Mouse (Mus musculus): Measurements from ENCODE around the gene Gm45021. TPM values are rescaled to one million over a fixed set of nuclear protein-coding genes. Genes with fewer than 3 reads are reported as not detected.

Gm45021 gene
- total and polyA plus RNA-seq, 3 experiments, result not detected

- ATAC-seq (ENCODE audit: extremely low read depth, insufficient number of reproducible peaks, low FRiP score, poor library complexity, severe bottlenecking) (no peak), DNase-seq (ENCODE audit: low spot score) (no peak)
- Histone ChIP-seq H3K27me3 (ENCODE audit: insufficient read depth, low read length) (no peaks in the 10 kb centered on the region), H3K9me3 (replicated peaks) (no peaks in the 10 kb centered on the region; the same call in 1 of the 2 replicates), H3K4me3 (ENCODE audit: low read depth, low read length) (no peak overlapping the region), H3K4me1 (ENCODE audit: insufficient read depth, low read depth, low read length) (no peaks in the 10 kb centered on the region), H3K36me3 (replicated peaks) (no peaks in the 10 kb centered on the region)
- TF ChIP-seq GATA2 (IDR thresholded peaks at IDR 0.05; ENCODE audit: borderline replicate concordance, low read depth, low read length) (no peak), CTCF (IDR thresholded peaks at IDR 0.05; ENCODE audit: low read depth, low read length) (no peak), TAL1 (conservative IDR thresholded peaks at IDR 0.05; ENCODE audit: low read depth, low read length) (no peak), POLR2AphosphoS5 (IDR thresholded peaks at IDR 0.05; ENCODE audit: insufficient replicate concordance, low read depth, low read length) (no peak), GATA1 (IDR thresholded peaks at IDR 0.05; ENCODE audit: borderline replicate concordance, low read length) (no peak)
Measured at GRCm38 (mm10) chr6:48602080-48602741, 12.8 kb downstream of the Gm45021 start.

GRCm38 (mm10) chr6:48608124-48608523 is 18.7 kb downstream of the Gm45021 start:
- Histone ChIP-seq H3K36me3 (replicated peaks) (no peaks in the 10 kb centered on the region), H3K27me3 (ENCODE audit: insufficient read depth, low read length) (no peaks in the 10 kb centered on the region), H3K4me1 (ENCODE audit: insufficient read depth, low read depth, low read length) (no peaks in the 10 kb centered on the region), H3K4me3 (ENCODE audit: low read depth, low read length) (no peak overlapping the region), H3K9me3 (replicated peaks) (no peaks in the 10 kb centered on the region)
- DNase-seq (ENCODE audit: low spot score), result no peak
- no peak for ATAC-seq (ENCODE audit: extremely low read depth, insufficient number of reproducible peaks, low FRiP score, poor library complexity, severe bottlenecking)
- TF ChIP-seq GATA2 (IDR thresholded peaks at IDR 0.05; ENCODE audit: borderline replicate concordance, low read depth, low read length) (no peak), GATA1 (IDR thresholded peaks at IDR 0.05; ENCODE audit: borderline replicate concordance, low read length) (no peak), POLR2AphosphoS5 (IDR thresholded peaks at IDR 0.05; ENCODE audit: insufficient replicate concordance, low read depth, low read length) (no peak), TAL1 (conservative IDR thresholded peaks at IDR 0.05; ENCODE audit: low read depth, low read length) (no peak), CTCF (IDR thresholded peaks at IDR 0.05; ENCODE audit: low read depth, low read length) (no peak)

- H3K36me3 ChIP-seq (replicated peaks), result no peaks in the 10 kb centered on the region
- no peak overlapping the region for H3K4me3 ChIP-seq (ENCODE audit: low read depth, low read length)
- H3K27me3 ChIP-seq (ENCODE audit: insufficient read depth, low read length), result no peaks in the 10 kb centered on the region
- DNase-seq (ENCODE audit: low spot score) (no peak), ATAC-seq (ENCODE audit: extremely low read depth, insufficient number of reproducible peaks, low FRiP score, poor library complexity, severe bottlenecking) (no peak)
- TF ChIP-seq GATA2 (IDR thresholded peaks at IDR 0.05; ENCODE audit: borderline replicate concordance, low read depth, low read length), result no peak
- TF ChIP-seq GATA1 (IDR thresholded peaks at IDR 0.05; ENCODE audit: borderline replicate concordance, low read length), result no peak
- no peak for TF ChIP-seq TAL1 (conservative IDR thresholded peaks at IDR 0.05; ENCODE audit: low read depth, low read length)
- no peak for TF ChIP-seq POLR2AphosphoS5 (IDR thresholded peaks at IDR 0.05; ENCODE audit: insufficient replicate concordance, low read depth, low read length)
- no peak for TF ChIP-seq CTCF (IDR thresholded peaks at IDR 0.05; ENCODE audit: low read depth, low read length)
- no peaks in the 10 kb centered on the region for H3K4me1 ChIP-seq (ENCODE audit: insufficient read depth, low read depth, low read length)
- H3K9me3 ChIP-seq (replicated peaks), result no peaks in the 10 kb centered on the region
Measured at GRCm38 (mm10) chr6:48609512-48609911, 20.1 kb downstream of the Gm45021 start.

GRCm38 (mm10) chr6:48610657-48611056 is 21.2 kb downstream of the Gm45021 start:
- no peak for ATAC-seq (ENCODE audit: extremely low read depth, insufficient number of reproducible peaks, low FRiP score, poor library complexity, severe bottlenecking)
- no peak overlapping the region for H3K4me3 ChIP-seq (ENCODE audit: low read depth, low read length)

GRCm38 (mm10) chr6:48613464-48613863 is 24.1 kb downstream of the Gm45021 start:
- H3K4me1 ChIP-seq (ENCODE audit: insufficient read depth, low read depth, low read length), result no peaks in the 10 kb centered on the region
- ATAC-seq (ENCODE audit: extremely low read depth, insufficient number of reproducible peaks, low FRiP score, poor library complexity, severe bottlenecking) (no peak), DNase-seq (ENCODE audit: low spot score) (no peak)
- H3K36me3 ChIP-seq (replicated peaks), result no peaks in the 10 kb centered on the region
- TF ChIP-seq TAL1 (conservative IDR thresholded peaks at IDR 0.05; ENCODE audit: low read depth, low read length) (no peak), POLR2AphosphoS5 (IDR thresholded peaks at IDR 0.05; ENCODE audit: insufficient replicate concordance, low read depth, low read length) (no peak)
- no peaks in the 10 kb centered on the region for H3K9me3 ChIP-seq (replicated peaks)
- no peaks in the 10 kb centered on the region for H3K27me3 ChIP-seq (ENCODE audit: insufficient read depth, low read length)
- H3K4me3 ChIP-seq (ENCODE audit: low read depth, low read length), result no peak overlapping the region

More at GRCm38 (mm10) chr6:48610657-48611056, 21.2 kb downstream of the Gm45021 start:
- no peaks in the 10 kb centered on the region for H3K9me3 ChIP-seq (replicated peaks)
- TF ChIP-seq CTCF (IDR thresholded peaks at IDR 0.05; ENCODE audit: low read depth, low read length) (no peak), GATA2 (IDR thresholded peaks at IDR 0.05; ENCODE audit: borderline replicate concordance, low read depth, low read length) (no peak), TAL1 (conservative IDR thresholded peaks at IDR 0.05; ENCODE audit: low read depth, low read length) (no peak), GATA1 (IDR thresholded peaks at IDR 0.05; ENCODE audit: borderline replicate concordance, low read length) (no peak), POLR2AphosphoS5 (IDR thresholded peaks at IDR 0.05; ENCODE audit: insufficient replicate concordance, low read depth, low read length) (no peak)
- H3K36me3 ChIP-seq (replicated peaks), result no peaks in the 10 kb centered on the region
- no peaks in the 10 kb centered on the region for H3K27me3 ChIP-seq (ENCODE audit: insufficient read depth, low read length)
- no peak for DNase-seq (ENCODE audit: low spot score)
- no peaks in the 10 kb centered on the region for H3K4me1 ChIP-seq (ENCODE audit: insufficient read depth, low read depth, low read length)

GRCm38 (mm10) chr6:48614756-48615155 is 25.3 kb downstream of the Gm45021 start:
- no peaks in the 10 kb centered on the region for H3K36me3 ChIP-seq (replicated peaks)
- H3K4me3 ChIP-seq (ENCODE audit: low read depth, low read length), result no peak overlapping the region
- no peak for TF ChIP-seq CTCF (IDR thresholded peaks at IDR 0.05; ENCODE audit: low read depth, low read length)
- TF ChIP-seq POLR2AphosphoS5 (IDR thresholded peaks at IDR 0.05; ENCODE audit: insufficient replicate concordance, low read depth, low read length), result no peak
- TF ChIP-seq GATA2 (IDR thresholded peaks at IDR 0.05; ENCODE audit: borderline replicate concordance, low read depth, low read length), result no peak
- TF ChIP-seq GATA1 (IDR thresholded peaks at IDR 0.05; ENCODE audit: borderline replicate concordance, low read length), result no peak
- TF ChIP-seq TAL1 (conservative IDR thresholded peaks at IDR 0.05; ENCODE audit: low read depth, low read length), result no peak
- DNase-seq (ENCODE audit: low spot score), result no peak
- ATAC-seq (ENCODE audit: extremely low read depth, insufficient number of reproducible peaks, low FRiP score, poor library complexity, severe bottlenecking), result no peak
- H3K4me1 ChIP-seq (ENCODE audit: insufficient read depth, low read depth, low read length), result no peaks in the 10 kb centered on the region
- H3K27me3 ChIP-seq (ENCODE audit: insufficient read depth, low read length), result peaks cover 3% of the 10 kb centered on the region; the same call in 1 of the 2 replicates
- H3K9me3 ChIP-seq (replicated peaks), result no peaks in the 10 kb centered on the region

All from G1E (cell line).